Mouse (Mus musculus): Measurements from ENCODE around the gene Stat5a.
A peak's percentile ranks its signal among the peaks of the same experiment; 100 is the strongest.

The Stat5a gene

DNA sequence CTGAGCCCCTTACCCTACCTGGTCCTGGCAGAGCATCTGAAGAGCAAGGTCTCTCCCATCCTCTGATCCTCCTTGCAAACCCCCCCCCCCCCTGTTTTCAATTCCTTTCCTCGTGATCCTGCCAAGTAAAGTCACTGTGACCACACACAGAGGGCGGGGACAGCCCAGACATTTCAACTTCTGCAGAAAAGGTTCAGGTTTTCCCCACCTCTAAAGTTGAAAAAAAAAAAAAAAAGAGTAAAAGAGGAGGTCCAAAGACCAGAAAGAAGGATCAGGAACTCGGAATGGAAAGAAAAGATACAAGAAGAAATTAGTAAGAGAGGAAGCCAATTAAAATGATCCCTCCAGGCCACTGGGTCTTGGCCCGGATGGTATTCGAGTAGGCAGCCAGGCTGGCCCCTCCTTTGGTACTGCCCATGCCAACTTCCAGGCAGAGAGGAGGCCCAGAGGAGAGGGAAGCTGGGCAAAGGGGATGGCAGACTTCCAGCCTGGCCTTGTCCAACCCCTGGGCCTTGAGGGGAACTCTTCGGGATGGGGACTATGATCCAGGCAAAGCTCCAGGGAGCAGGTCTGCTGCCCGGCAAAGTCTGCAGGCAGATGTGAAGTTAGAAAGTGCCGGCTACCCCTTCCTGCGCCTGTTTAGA is at the start of gene Stat5a:
TSS of gene Stat5a (plus strand) at position 417 of the 644 bp plus-strand sequence.
- peak; percentile 29 to 56 for DNase-seq

DNA sequence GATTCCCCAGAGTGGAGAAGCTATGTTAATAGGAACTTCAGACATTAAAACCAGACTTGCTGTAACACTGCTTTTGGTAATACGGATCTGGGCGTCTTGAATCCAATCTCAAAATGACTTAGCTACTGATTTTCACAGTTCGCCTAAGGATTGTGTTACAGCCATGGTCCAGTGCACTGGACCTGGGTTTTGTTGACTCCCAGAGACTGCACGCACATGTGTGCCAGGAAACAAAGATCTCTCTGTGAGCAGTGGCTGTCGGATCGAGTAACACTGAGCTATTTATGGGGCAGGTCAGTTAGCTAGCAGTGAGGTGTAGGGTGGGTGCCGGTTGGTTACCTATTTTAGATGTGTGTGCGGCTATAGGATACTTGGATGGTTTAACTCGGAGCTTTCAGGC is 48.6 kb upstream of the Stat5a start:
- peak; percentile 20 to 38 for DNase-seq

GRCm38 (mm10) chr11:100811132-100811531 is 48.0 kb upstream of the Stat5a start:
- no peak for DNase-seq

- peak; percentile 81 to 89 for DNase-seq
Measured at GRCm38 (mm10) chr11:100814498-100814897, 44.7 kb upstream of the Stat5a start.

DNA sequence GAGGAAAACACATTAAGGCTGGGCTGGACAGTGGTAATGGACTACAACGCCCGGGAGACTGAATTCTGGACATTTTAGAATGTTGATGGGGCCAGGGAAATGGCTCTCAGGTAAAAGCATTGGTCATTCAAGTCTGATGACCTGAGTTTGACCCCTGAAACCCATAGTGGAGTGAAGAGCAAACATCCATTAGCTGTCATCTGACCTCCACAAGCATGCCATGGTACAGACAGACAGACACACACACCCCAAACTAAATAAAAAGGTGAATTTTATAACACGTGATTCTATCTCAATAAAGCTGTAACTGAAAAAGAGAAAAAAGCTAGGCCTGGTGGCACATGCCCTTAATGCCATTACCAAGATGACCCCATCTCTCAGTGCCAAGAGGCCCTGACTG is 42.8 kb upstream of the Stat5a start:
- DNase-seq: no peak

DNA sequence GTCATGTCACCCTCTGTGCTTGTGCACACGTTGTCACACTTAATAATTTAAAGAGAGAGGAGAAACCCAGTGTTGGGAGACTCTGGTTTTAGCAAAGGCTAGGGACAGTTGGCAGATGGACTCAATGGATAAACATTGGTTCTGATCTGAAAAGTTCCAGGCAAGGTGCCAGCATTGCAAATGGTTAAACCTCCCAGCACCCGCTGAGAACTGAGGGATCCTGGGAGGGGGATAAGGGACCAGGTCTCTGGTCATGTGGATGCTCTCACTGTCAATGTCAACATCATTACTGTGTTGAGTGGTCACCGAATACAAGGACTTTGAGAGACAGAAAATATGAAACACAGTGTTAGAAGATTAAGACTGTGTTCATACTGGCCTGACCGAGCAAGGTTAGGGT is 42.4 kb upstream of the Stat5a start:
- no peak for DNase-seq

DNA sequence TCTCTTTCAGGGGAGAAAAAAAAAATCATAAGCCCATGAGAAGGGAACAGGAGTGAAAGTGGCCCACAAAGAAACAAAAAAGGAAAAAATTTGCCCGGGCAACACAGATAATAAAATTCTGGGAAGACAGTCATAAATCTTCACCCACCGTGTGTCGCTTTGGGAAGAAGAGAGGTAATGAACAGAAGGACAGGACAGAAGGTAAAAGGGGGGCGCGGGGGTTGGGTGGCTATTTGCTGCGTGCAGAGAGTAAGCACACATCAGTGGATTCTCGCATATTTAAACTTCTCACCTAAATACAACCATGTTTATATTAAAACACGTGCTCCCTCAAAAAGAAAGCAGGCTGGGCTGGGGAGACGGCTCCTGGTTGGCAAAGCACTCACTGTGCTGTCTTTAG is 41.8 kb upstream of the Stat5a start:
- no peak for DNase-seq

- no peak for DNase-seq
Measured at GRCm38 (mm10) chr11:100818359-100819012, 40.7 kb upstream of the Stat5a start.

DNA sequence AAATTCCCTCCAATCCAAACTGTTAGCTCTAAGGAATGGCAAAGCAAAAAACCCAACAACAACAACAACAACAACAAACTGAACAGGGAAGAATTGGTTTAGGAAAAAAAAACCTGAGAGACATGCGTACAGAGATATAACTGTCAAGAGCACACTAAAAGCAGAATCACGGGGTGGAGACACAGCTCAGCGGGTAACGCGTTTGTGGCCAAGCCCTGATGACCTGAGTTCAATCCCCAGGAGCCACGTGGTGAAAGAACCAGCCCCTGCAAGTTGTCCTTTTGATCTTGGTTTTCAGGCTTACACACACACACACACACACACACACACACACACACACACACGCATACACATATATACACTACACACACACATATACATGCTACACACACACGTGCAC is 40.1 kb upstream of the Stat5a start:
- no peak for DNase-seq

- DNase-seq: no peak
Measured at GRCm38 (mm10) chr11:100819626-100820025, 39.5 kb upstream of the Stat5a start.

DNA sequence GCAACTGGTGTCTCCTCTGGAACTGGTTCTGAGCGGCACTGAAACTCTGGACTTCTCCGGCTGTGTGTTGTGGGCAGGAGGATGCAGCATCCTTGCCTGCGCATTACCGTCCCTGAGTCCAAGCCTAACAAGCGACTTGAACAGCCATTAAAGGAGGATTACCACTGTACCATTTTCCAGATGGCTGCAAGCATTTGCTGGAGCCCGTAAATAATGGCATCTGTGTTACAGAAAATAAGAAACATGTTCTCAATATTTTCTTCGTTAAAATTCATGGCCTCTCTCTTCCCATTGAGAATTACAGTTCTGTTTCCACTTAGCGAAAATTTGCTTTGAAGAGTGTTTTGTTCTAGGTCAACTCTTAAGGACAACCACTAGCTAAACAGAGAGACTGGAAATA is 39.1 kb upstream of the Stat5a start:
- DNase-seq: no peak

DNA sequence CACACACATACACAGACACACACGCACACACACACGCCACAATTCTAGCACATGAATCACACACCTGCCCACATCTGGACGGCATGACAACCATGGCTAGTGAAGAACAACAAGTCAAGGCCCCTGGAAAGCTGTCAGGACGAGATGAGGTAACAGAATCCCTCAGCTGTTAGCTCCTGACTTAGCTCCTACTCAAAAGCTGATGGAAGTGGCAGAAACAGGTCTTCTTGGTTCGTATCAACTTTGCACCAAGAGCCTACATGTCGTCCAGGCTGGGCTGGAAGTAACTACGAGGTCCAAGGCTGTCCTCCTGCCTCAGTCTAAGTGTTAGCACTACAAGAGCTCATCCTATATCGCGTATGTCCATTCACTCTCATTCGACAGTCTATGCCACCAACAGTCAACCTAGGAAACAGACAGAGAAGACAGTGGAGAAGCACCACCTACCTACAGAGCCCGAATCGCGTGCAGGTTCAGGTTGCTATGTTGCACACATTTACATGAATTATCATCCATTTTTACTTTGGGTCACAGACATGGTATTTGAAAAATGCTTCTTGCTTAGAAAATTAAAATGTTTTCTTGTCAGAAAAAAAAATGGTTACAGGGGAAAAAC is 37.4 kb upstream of the Stat5a start:
- DNase-seq: no peak

DNA sequence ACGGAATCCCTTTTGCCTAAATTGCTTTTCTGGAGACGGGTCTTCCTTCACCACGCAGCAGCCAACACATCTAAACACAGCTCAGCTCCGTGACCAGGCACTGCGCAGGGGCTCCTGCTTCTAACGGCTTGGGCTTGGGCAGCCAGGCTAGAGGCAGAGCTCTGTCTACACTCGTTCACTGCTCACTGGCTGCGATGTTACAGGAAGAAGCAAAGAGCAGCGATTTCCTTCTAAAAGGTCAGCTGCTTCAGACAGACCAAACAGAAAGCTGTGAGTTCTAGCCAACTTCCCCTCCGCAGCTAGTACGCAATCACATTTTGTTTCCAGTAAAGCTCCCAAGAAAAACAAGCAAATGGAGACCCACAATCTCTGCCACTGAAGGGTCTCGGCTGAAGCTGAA is 36.8 kb upstream of the Stat5a start:
- DNase-seq: peak; percentile 20 to 54

- DNase-seq: no peak
Measured at GRCm38 (mm10) chr11:100823543-100824313, 35.4 kb upstream of the Stat5a start.

DNA sequence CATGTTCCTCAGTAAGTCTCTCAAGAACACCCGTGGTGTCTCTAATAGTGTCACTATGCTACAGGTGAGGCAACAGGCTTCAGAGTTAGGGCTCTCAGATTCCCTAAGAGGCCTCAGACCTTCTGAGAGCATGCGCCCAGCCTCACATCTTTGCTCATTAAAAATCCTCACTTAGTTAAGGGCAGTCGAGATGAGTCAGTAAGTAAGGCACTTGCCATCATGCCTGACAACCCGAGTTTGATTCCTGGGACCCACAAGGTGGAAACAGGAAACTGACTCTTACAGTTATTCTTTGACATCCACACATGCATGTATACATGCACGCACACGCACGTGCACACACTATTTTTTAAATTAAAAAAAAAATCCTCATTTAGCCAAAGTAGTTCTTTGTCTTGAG is 34.7 kb upstream of the Stat5a start:
- DNase-seq: no peak

DNA sequence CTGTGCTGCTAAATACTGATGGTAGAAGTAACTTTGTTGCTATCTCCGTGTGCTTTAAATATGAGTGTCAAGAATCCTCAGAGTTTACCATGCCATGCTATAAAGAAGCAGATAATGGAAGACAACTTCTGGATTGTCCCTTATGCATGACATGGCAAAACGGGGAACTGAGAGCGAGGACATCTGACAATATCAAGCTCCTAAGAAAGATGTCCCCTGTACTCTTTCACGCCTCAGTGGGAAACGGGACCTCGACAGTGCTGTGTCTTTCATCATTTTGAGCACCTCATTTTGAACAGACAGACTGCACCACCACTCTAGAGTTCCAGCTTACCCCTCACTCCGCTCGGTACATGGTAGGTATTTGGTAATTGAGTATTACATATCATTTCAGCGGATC is 33.7 kb upstream of the Stat5a start:
- no peak for DNase-seq

DNA sequence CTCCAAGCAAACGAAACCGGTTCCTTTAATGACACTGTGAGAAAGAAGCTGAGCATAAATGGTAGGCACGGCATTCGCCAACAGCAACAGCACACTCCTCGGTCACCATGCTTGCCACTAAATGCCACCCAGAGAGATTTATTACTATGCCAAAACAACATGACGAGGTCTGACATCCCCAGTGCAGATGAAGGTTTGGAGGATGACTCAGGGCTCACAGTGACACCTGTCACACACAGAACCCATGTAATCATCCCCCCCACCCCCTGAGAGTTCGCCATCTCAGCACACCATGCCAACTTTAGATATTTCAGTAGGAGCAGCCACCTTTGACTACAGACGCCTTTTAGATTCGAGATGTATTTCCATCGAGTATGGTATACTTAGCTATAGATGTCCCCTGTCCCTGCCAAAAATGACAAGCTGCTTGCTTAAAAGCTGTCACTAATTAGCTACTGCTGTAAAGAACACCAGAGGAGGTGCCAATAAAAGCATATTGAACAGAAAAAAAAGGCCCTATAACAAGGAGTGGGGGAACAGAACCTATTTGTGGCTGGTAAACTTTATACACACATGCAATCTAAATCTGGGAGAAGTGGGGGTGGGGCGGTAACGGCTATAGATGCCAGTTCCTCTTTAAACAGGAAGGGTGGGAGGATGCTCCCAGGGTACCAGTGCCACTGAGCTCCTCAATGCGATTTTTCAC is 32.8 kb upstream of the Stat5a start:
- peak in 1 of 2 experiments; percentile 30 for DNase-seq

DNA sequence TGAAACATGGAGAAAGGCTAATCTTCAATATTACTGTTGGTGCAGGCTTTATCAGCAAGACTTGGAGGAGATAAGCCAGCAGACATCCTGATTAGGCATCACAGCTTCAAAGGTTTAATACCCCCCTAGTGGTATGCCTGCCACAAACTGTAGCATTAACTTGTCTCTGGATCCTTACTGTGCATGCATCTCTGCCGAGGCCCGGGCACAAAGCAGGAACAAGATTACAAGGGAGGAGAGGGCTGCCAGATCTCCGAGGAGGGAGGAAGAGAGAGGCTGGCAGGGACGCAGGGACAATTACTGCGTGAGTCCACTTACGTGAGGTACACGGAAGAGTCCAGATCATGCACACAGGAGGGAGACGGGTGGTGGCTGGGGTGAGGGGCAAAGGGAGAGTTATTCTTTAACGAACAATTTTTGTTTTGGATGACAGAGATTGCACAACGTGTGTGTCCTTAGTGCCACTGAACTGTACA is 30.4 kb upstream of the Stat5a start:
- DNase-seq: no peak

GRCm38 (mm10) chr11:100829691-100830090 is 29.5 kb upstream of the Stat5a start:
- no peak for DNase-seq

DNA sequence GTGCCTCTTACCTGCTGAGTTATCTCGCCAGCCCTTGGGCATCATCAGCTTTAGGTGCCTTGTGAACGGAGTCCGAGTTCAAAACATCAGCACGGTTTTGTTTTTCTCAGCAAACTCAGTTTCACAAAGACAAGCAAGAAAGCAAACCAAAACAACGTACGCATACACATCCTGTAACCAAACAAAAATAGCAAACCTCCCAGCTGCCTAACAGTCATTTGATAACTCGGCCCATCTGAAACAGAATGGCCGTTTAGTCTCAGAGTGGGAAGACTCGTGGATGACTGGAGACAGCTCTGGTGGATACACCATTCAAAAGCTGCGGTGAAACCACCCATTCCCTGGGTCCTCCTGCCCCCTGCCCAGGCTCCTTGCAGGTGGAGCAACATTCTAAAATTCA is 27.8 kb upstream of the Stat5a start:
- no peak for DNase-seq

DNA sequence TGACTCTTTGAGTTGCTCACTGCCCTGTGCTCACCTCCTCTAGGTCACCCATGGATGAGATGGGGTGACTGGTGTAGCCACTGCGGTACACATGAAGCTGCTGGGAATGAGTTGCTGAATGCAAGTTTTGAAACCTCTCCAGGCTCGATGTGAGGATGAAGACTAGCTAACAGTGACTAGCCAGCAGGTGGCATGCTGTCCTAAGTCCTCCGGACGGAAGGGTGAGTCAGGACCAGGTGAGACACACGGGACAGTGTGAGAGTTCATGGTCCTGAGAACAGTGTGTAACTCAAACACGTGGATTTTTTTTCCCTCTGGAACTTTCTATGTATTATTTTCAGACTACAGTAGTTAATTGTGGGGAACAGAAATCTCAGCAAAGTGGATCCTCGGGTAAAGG is 25.7 kb upstream of the Stat5a start:
- peak; percentile 26 to 50 for DNase-seq

DNA sequence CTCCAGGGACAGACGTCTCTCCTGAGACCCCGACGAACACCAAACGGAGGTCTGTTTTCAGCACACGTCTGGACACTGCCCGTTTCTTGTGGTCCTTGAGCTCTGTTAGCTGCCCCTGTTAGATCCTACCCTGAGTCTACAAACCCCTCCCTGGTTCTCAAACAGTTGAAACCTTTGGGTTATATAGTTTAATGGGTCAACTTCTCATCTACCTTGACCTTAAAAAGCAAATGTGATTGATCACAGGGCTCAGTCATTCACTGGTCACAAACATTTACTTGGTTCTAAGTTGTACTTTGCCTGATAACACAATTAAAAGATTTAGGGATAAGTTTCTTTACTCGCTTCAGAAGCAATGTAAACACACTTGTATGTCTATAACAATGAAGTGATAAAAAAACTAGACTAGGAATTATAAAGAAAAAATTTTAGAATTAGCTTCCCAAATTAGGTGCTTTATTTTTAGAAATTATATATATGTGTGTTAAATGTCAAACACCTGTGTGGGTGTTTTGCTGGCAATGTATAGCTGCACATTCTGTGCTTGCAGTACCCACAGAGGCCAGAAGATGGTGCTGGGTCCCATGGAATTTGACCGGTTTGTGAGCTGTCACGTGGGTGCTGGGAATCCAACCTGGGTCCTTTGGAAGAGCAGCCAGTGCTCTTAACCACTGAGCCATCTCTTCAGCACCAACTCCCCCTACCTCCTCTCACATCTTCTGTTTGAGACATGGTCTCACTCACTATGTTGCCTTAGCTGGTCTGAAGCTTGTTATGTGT is 22.0 kb upstream of the Stat5a start:
- DNase-seq: no peak
